Mouse (Mus musculus) left cerebral cortex, postnatal 14 days (tissue): ENCODE measurements around the gene BC051142. TPM values are rescaled to one million over a fixed set of nuclear protein-coding genes. Genes with fewer than 3 reads are reported as not detected.
"Not testable (repeated sequence)": the region's sequence is repeated elsewhere in the genome, so short reads cannot be mapped to it uniquely, and the experiment has no call there.

Source experiments
- DNase-seq, 2 experiments: peaks; one replicate each; pipeline ENCODE4 v3.0.0; 2021 to 2022; ENCODE audit warnings: low spot score in 2 of 2, mixed read lengths in 1 of 2
- intact Hi-C: fragments of 180-260 bp; cut with DNase I; formaldehyde crosslinking; loops from one replicate; pipeline ENCODE4 v1.15.1; 2025
- total RNA-seq, 2 experiments: library from RNA; stranded (reverse); gene quantifications; 2 replicates each; pipeline ENCODE4 v1.2.3; 2021

Gene BC051142
- total RNA-seq, 2 experiments from 2014 or later, result 4.9 to 5.6 TPM

DNA sequence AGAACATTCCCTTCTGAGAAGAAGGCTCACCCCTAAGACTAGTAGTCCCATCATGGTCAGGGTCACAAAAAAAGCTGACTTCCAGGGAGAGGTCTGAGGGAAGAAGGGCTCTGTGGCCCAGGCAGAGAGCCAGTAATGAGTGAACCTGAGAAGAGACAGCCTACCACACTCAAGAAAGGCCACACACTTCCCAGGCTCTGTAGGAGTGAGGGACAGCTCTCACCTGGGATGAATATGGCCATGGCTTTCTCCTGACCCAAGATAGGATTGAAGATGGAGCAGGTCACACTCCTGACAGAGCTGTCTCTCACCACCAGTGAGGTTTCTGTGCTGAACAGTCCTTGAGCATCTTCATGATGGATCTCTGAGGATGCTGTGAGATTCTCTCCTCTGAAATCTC is 94.2 kb downstream of the BC051142 start:
- DNase-seq, result no peak
- intact Hi-C loops, result no loop called here

- DNase-seq, intact Hi-C loops: not testable (repeated sequence)
Measured at GRCm38 (mm10) chr17:34495156-34495555, 96.5 kb downstream of the BC051142 start.

DNA sequence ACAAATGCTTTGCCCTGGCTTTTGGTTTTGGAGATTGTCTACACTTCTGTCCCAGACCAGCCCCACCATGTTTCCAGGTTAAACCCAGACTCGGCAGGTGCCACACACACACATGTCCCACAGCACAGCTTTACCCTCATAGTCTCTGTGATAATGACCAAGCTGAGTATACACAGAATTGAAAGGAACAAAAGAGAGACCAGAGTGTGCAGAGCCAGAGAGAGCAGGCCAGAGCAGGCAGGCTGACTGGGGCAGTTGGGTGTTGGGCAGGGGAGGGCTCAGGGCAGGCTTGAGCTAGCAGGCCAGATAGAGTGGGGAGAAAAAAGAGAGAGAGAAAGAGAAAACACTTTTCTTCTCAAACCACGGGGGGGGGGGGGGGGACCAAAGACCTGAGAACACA is 97.9 kb downstream of the BC051142 start:
- no peak for DNase-seq
- intact Hi-C loops, result no loop called here

DNA sequence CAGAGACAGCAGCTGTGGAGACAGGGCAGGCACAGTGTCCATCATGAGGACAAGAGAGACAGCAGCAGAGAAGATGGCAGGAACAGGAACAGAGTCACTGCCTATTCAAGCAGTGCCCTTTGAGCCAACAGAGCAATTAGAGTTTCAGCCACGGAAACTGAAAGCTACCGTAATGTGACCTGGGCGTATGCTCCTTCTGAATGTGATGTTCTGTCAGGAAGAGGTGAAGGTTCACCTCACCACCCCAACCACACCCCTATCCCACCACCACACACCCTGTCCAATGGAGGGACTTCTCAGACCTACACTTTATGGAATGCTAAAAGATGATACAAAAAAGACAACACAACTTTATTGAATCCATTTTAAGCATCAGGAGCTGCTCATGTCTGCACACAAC is 98.7 kb downstream of the BC051142 start:
- DNase-seq, intact Hi-C loops: not testable (repeated sequence)

GRCm38 (mm10) chr17:34497726-34498125 is 99.1 kb downstream of the BC051142 start:
- intact Hi-C loops, DNase-seq: not testable (repeated sequence)

DNA sequence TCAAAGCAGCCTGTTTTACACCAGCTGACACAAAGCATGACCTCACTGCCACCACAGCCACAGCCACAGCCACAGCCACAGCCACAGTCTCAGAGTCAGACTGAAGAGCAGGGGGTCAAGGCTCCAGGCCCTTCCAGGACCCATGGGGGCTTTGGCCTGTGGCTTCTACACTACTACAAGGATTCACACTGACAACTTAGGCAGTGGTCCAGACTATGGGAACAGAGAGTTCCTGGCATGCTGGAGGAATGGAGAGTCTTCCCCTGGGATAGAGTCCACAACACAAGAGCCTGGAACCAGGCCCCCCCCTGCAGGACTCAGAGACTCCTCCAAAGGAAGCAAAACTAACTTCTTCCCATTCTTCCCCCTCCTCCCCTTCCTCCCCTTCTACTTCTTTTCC is 109.0 kb downstream of the BC051142 start:
- intact Hi-C loops, result no loop called here
- no peak for DNase-seq

Other genes starting within 250 kb of the BC051142 start
- 1 to 10 TPM; 1.1 to 1.6 TPM for gene H2-DMb1, start 245.7 kb upstream of the BC051142 start, total RNA-seq
- gene Tap1, start 211.3 kb upstream of the BC051142 start, total RNA-seq, result 1 to 10 TPM; 2.1 to 2.8 TPM
- 1 to 10 TPM; 1.8 to 2.2 TPM for gene Psmb9, start 211.1 kb upstream of the BC051142 start, total RNA-seq
- gene Psmb8, start 201.1 kb upstream of the BC051142 start, total RNA-seq, result 1 to 10 TPM; 2.6 to 2.7 TPM
- gene Tap2, start 195.3 kb upstream of the BC051142 start, total RNA-seq, result 1 to 10 TPM; 3.1 to 5.0 TPM
- under 1 TPM in 1 of 2 experiments, not detected in 1; 0.15 TPM for gene H2-Ob, start 159.9 kb upstream of the BC051142 start, total RNA-seq
- gene H2-Ab1, start 141.1 kb upstream of the BC051142 start, total RNA-seq, result 1 to 10 TPM; 1.1 to 2.1 TPM
- gene H2-Aa, start 111.0 kb upstream of the BC051142 start, total RNA-seq, result 1 to 10 TPM; 1.6 to 1.7 TPM
- 1 to 10 TPM in 1 of 2 experiments, under 1 TPM in 1; 0.99 to 2.4 TPM for gene H2-Eb1, start 93.0 kb upstream of the BC051142 start, total RNA-seq
- not detected for gene H2-Eb2, start 73.2 kb upstream of the BC051142 start, total RNA-seq
- gene Btnl2, start 44.0 kb upstream of the BC051142 start, total RNA-seq, result under 1 TPM; 0.62 to 0.91 TPM
- not detected for gene Btnl1, start 21.7 kb upstream of the BC051142 start, total RNA-seq
- gene Btnl4, start 78.5 kb downstream of the BC051142 start, total RNA-seq, result not detected
- not detected for gene Btnl6, start 118.5 kb downstream of the BC051142 start, total RNA-seq
- gene Notch4, start 165.4 kb downstream of the BC051142 start, total RNA-seq, result 10 to 100 TPM; 10.0 to 10.9 TPM
- 1 to 10 TPM; 3.2 to 3.4 TPM for gene Gpsm3, start 191.0 kb downstream of the BC051142 start, total RNA-seq
- gene Pbx2, start 192.4 kb downstream of the BC051142 start, total RNA-seq, result 10 to 100 TPM; 45.9 to 48.8 TPM
- gene Ager, start 199.0 kb downstream of the BC051142 start, total RNA-seq, result 1 to 10 TPM in 1 of 2 experiments, under 1 TPM in 1; 0.87 to 1.2 TPM
- gene Rnf5, start 204.9 kb downstream of the BC051142 start, total RNA-seq, result 10 to 100 TPM; 83.2 to 90.9 TPM
- gene Agpat1, start 205.4 kb downstream of the BC051142 start, total RNA-seq, result 100 to 1,000 TPM; 175 to 180 TPM
- 1 to 10 TPM; 3.5 to 4.1 TPM for gene Egfl8, start 217.2 kb downstream of the BC051142 start, total RNA-seq
- 10 to 100 TPM; 39.3 to 45.7 TPM for gene Ppt2, start 229.7 kb downstream of the BC051142 start, total RNA-seq
- 100 to 1,000 TPM; 195 to 228 TPM for gene Prrt1, start 230.7 kb downstream of the BC051142 start, total RNA-seq
- gene Fkbpl, start 245.9 kb downstream of the BC051142 start, total RNA-seq, result 10 to 100 TPM; 16.1 to 16.7 TPM
- 10 to 100 TPM; 76.4 to 80.3 TPM for gene Atf6b, start 248.3 kb downstream of the BC051142 start, total RNA-seq